Mouse (Mus musculus) lung, embryonic 15.5 days (tissue): ENCODE data around the gene AC109138.7. TPM values are rescaled to one million over a fixed set of nuclear protein-coding genes. Genes with fewer than 3 reads are reported as not detected.

ENCODE experiments used
- ATAC-seq: fragments of 200-750 bp; cut with Nextera tagmentation; 2 replicates; pipeline ENCODE4 v1.8.0; 2017; ENCODE audit warnings: moderate number of reproducible peaks, borderline replicate concordance; ENCODE audit not compliant: low FRiP score, low TSS enrichment; ENCODE audit errors: extremely low read depth
- H3K27ac ChIP-seq: fragments of 300-500 bp; sonication (generic); 2 replicates; pipeline ENCODE4 v1.5.1; 2015; ENCODE audit warnings: moderate library complexity, mild to moderate bottlenecking, inconsistent platforms
- H3K27me3 ChIP-seq: fragments of 300-500 bp; sonication (generic); 2 replicates; pipeline ENCODE4 v1.6.1; 2015; ENCODE audit warnings: inconsistent platforms
- H3K36me3 ChIP-seq: fragments of 300-500 bp; sonication (generic); 2 replicates; pipeline ENCODE4 v1.6.1; 2015; ENCODE audit warnings: inconsistent platforms
- H3K4me1 ChIP-seq: fragments of 300-500 bp; sonication (generic); 2 replicates; pipeline ENCODE4 v1.6.1; 2015; ENCODE audit warnings: inconsistent platforms
- H3K4me2 ChIP-seq: fragments of 300-500 bp; sonication (generic); 2 replicates; pipeline ENCODE4 v1.6.1; 2015; ENCODE audit warnings: inconsistent platforms, mild to moderate bottlenecking, moderate library complexity
- H3K4me3 ChIP-seq: fragments of 300-500 bp; sonication (generic); 2 replicates; pipeline ENCODE4 v1.5.1; 2015; ENCODE audit warnings: mild to moderate bottlenecking, inconsistent platforms
- H3K9ac ChIP-seq: fragments of 300-500 bp; sonication (generic); 2 replicates; pipeline ENCODE4 v1.6.1; 2015; ENCODE audit warnings: inconsistent platforms
- H3K9me3 ChIP-seq: fragments of 300-500 bp; sonication (generic); 2 replicates; pipeline ENCODE4 v1.6.1; 2016; ENCODE audit warnings: inconsistent platforms
- WGBS: fragments of 180-500 bp; shearing (Covaris S2); methylation state at CpG from one replicate; pipeline ENCODE4 v1.1.7; 2015; 5-methylcytosine and 5-hydroxymethylcytosine counted together
- polyA plus RNA-seq: library from polyadenylated mRNA; unstranded; fragments of >200 nt; fragmentation: Nextera tagmentation; extraction: Ambion mirVana; gene quantifications from 2 replicates; pipeline ENCODE4 v1.2.1, GENCODE M21; 2015

Gene AC109138.7
- polyA plus RNA-seq, 1 experiment from 2014 or later, result not detected

- WGBS, result 33% methylated on average over 3 of the region's 3 CpGs
- H3K4me2 ChIP-seq, result no peak overlapping the region
- no peaks in the 10 kb centered on the region for H3K27me3 ChIP-seq
- no peak overlapping the region for H3K27ac ChIP-seq
- no peak overlapping the region for H3K4me3 ChIP-seq
- H3K36me3 ChIP-seq, result no peaks in the 10 kb centered on the region
- ATAC-seq, result no peak
- no peaks in the 10 kb centered on the region for H3K9me3 ChIP-seq
- H3K9ac ChIP-seq, result no peak overlapping the region
- peaks cover 12% of the 10 kb centered on the region for H3K4me1 ChIP-seq
These were observed 32.3 kb upstream of the AC109138.7 start for GRCm38 (mm10) chr19:4181892-4182291.

- no peak overlapping the region for H3K27ac ChIP-seq
- peaks cover 12% of the 10 kb centered on the region for H3K4me1 ChIP-seq
- 67% methylated on average over 2 of the region's 2 CpGs for WGBS
- H3K4me3 ChIP-seq, result no peak overlapping the region
- H3K4me2 ChIP-seq, result no peak overlapping the region
- no peak overlapping the region for H3K9ac ChIP-seq
- ATAC-seq, result no peak
- H3K36me3 ChIP-seq, result no peaks in the 10 kb centered on the region
- no peaks in the 10 kb centered on the region for H3K27me3 ChIP-seq
- no peaks in the 10 kb centered on the region for H3K9me3 ChIP-seq
These were observed 30.5 kb upstream of the AC109138.7 start for GRCm38 (mm10) chr19:4183689-4184088.

GRCm38 (mm10) chr19:4184976-4185975 lies 28.9 kb upstream of the AC109138.7 start:
- peak overlapping the region; percentile 46 for H3K27ac ChIP-seq
- 42% methylated on average over 15 of the region's 15 CpGs for WGBS
- H3K4me3 ChIP-seq, result no peak overlapping the region
- ATAC-seq, result no peak
- no peak overlapping the region for H3K4me2 ChIP-seq
- H3K36me3 ChIP-seq, result no peaks in the 10 kb centered on the region
- H3K9me3 ChIP-seq, result no peaks in the 10 kb centered on the region
- H3K4me1 ChIP-seq, result peaks cover 12% of the 10 kb centered on the region
- H3K9ac ChIP-seq, result no peak overlapping the region
- H3K27me3 ChIP-seq, result no peaks in the 10 kb centered on the region

- WGBS, result 63% methylated on average over 3 of the region's 3 CpGs
- Histone ChIP-seq H3K4me3 (no peak overlapping the region), H3K9me3 (no peaks in the 10 kb centered on the region), H3K9ac (no peak overlapping the region), H3K27me3 (no peaks in the 10 kb centered on the region), H3K27ac (no peak overlapping the region), H3K36me3 (no peaks in the 10 kb centered on the region), H3K4me1 (peaks cover 10% of the 10 kb centered on the region), H3K4me2 (no peak overlapping the region)
- ATAC-seq, result no peak
These were observed 26.9 kb upstream of the AC109138.7 start for GRCm38 (mm10) chr19:4187303-4187702.

- no peak overlapping the region for H3K27ac ChIP-seq
- H3K36me3 ChIP-seq, result peaks cover 11% of the 10 kb centered on the region; the same call in 1 of the 2 replicates
- H3K27me3 ChIP-seq, result no peaks in the 10 kb centered on the region
- peaks cover 23% of the 10 kb centered on the region for H3K4me1 ChIP-seq
- no peak for ATAC-seq
- H3K4me2 ChIP-seq, result no peak overlapping the region
- H3K9me3 ChIP-seq, result no peaks in the 10 kb centered on the region
- H3K4me3 ChIP-seq, result no peak overlapping the region
- 84% methylated on average over 12 of the region's 12 CpGs for WGBS
- no peak overlapping the region for H3K9ac ChIP-seq
These were observed 25.0 kb upstream of the AC109138.7 start for GRCm38 (mm10) chr19:4189051-4189620.

GRCm38 (mm10) chr19:4190831-4191334 lies 23.3 kb upstream of the AC109138.7 start, which contains the start of gene Tbc1d10c:
TSS of gene Tbc1d10c (minus strand) at chr19:4191284.
- H3K27me3 ChIP-seq, result no peaks in the 10 kb centered on the region
- peaks cover 29% of the 10 kb centered on the region for H3K36me3 ChIP-seq
- no peaks in the 10 kb centered on the region for H3K9me3 ChIP-seq
- H3K27ac ChIP-seq, result peak within 1 kb of the TSS; percentile 95
- peak within 1 kb of the TSS; percentile 99 for H3K9ac ChIP-seq
- H3K4me3 ChIP-seq, result peak within 1 kb of the TSS; percentile 90
- H3K4me2 ChIP-seq, result peak within 1 kb of the TSS; percentile 78
- peaks cover 22% of the 10 kb centered on the region for H3K4me1 ChIP-seq
- 41% methylated on average over 4 of the region's 4 CpGs for WGBS
- ATAC-seq, result no peak

GRCm38 (mm10) chr19:4191528-4192250 lies 22.5 kb upstream of the AC109138.7 start, which contains the start of gene Ppp1ca:
TSS of gene Ppp1ca (plus strand) at chr19:4192065.
- peak; percentile 94 for ATAC-seq
- Histone ChIP-seq H3K9ac (peak within 1 kb of the TSS; percentile 99), H3K36me3 (peaks cover 37% of the 10 kb centered on the region), H3K4me2 (peak within 1 kb of the TSS; percentile 78), H3K27ac (peak within 1 kb of the TSS; percentile 95), H3K4me3 (peak within 1 kb of the TSS; percentile 90), H3K27me3 (no peaks in the 10 kb centered on the region), H3K9me3 (no peaks in the 10 kb centered on the region), H3K4me1 (peaks cover 30% of the 10 kb centered on the region)
- 4% methylated on average over 44 of the region's 47 CpGs for WGBS

- Histone ChIP-seq H3K27me3 (no peaks in the 10 kb centered on the region), H3K4me1 (peaks cover 31% of the 10 kb centered on the region), H3K4me3 (peak overlapping the region; percentile 90), H3K27ac (peak overlapping the region; percentile 95), H3K4me2 (peak overlapping the region; percentile 78), H3K9me3 (no peaks in the 10 kb centered on the region), H3K9ac (peak overlapping the region; percentile 99), H3K36me3 (peaks cover 44% of the 10 kb centered on the region)
- ATAC-seq, result peak; percentile 48
- WGBS, result under 1% methylated on average over 52 of the region's 52 CpGs
These were observed 21.7 kb upstream of the AC109138.7 start for GRCm38 (mm10) chr19:4192251-4192985.

- Histone ChIP-seq H3K36me3 (peaks cover 45% of the 10 kb centered on the region), H3K4me3 (peak overlapping the region; percentile 90), H3K4me1 (peaks cover 31% of the 10 kb centered on the region), H3K9me3 (no peaks in the 10 kb centered on the region), H3K9ac (peak overlapping the region; percentile 99), H3K4me2 (peak overlapping the region; percentile 78), H3K27me3 (no peaks in the 10 kb centered on the region), H3K27ac (no peak overlapping the region)
- 43% methylated on average over 6 of the region's 6 CpGs for WGBS
- ATAC-seq, result no peak
These were observed 21.0 kb upstream of the AC109138.7 start for GRCm38 (mm10) chr19:4193129-4193528.

- 79% methylated on average over 8 of the region's 8 CpGs for WGBS
- Histone ChIP-seq H3K36me3 (peaks cover 46% of the 10 kb centered on the region), H3K4me3 (0 out of 2 replicates have a peak overlapping the region, but pooled peaks have one; percentile 90), H3K9me3 (no peaks in the 10 kb centered on the region), H3K4me1 (peaks cover 31% of the 10 kb centered on the region), H3K9ac (peak overlapping the region; percentile 11; the same call in 1 of the 2 replicates), H3K4me2 (peak overlapping the region; percentile 78; the same call in 1 of the 2 replicates), H3K27me3 (no peaks in the 10 kb centered on the region), H3K27ac (no peak overlapping the region)
- ATAC-seq, result no peak
These were observed 20.0 kb upstream of the AC109138.7 start for GRCm38 (mm10) chr19:4194021-4194724.
